Mouse (Mus musculus): Measurements from ENCODE around the gene Tmem8b.

The Tmem8b gene

GRCm38 (mm10) chr4:43656339-43657109 is 12.2 kb upstream of the Tmem8b start, which contains the start of gene Hint2:
TSS of gene Hint2 (minus strand) at chr4:43656466.
- in situ Hi-C loops (cut with MboI; ENCODE audit: unreplicated experiment in 2 of 2), result no loop called here

- in situ Hi-C loops (cut with MboI; ENCODE audit: unreplicated experiment in 2 of 2), result no loop called here
Measured at GRCm38 (mm10) chr4:43657146-43657545, 11.6 kb upstream of the Tmem8b start.

DNA sequence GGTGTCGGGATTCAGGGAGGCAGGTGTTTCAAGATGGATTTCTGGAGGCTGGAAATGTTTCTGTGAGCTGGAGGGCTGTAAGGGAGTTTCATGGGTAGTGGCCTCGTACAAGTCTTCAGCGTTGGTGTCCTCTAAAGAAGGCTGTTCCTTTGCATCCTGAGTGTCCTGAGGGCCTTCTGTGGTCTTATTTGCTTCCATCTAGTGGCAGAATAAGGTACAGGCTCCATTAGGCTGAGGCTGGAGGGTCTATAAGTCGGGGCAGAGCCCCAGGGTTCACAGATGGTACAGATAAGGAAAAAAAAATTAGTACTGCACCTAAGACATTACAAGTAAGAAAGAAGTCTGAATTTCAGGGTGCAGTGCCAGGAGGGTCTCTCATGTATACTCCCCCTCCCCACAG is 2.4 kb upstream of the Tmem8b start:
- in situ Hi-C loops (cut with MboI; ENCODE audit: unreplicated experiment in 2 of 2), result no loop called here

GRCm38 (mm10) chr4:43669428-43669794 is 640 bp downstream of the Tmem8b start:
- in situ Hi-C loops (cut with MboI; ENCODE audit: unreplicated experiment in 2 of 2), result no loop called here

GRCm38 (mm10) chr4:43672070-43672469 is 3.3 kb downstream of the Tmem8b start:
- in situ Hi-C loops (cut with MboI; ENCODE audit: unreplicated experiment in 2 of 2), result no loop called here

GRCm38 (mm10) chr4:43673703-43674102 is 4.9 kb downstream of the Tmem8b start:
- in situ Hi-C loops (cut with MboI; ENCODE audit: unreplicated experiment in 2 of 2), result no loop called here

DNA sequence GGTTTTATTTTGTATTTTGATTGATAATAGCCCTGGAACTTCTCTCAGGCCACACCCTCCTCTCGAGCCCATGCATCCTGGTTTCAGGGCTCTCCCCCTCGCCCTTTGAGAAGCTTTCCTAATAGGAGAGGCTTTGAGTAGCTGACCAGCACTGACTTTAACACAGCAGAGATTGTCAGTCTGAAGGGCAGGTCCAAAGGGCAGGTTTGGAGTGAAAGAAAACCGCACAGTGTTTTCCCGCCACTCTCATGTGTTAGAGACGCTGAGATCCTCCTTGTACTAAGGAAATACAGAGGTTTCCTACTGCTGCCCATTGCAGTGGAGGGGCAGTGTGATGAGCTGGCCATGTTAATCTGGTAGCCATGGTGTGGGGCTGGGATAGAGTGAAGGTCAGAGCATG is 6.2 kb downstream of the Tmem8b start:
- in situ Hi-C loops (cut with MboI; ENCODE audit: unreplicated experiment in 2 of 2), result no loop called here

GRCm38 (mm10) chr4:43675608-43676007 is 6.8 kb downstream of the Tmem8b start:
- in situ Hi-C loops (cut with MboI; ENCODE audit: unreplicated experiment in 2 of 2), result no loop called here

DNA sequence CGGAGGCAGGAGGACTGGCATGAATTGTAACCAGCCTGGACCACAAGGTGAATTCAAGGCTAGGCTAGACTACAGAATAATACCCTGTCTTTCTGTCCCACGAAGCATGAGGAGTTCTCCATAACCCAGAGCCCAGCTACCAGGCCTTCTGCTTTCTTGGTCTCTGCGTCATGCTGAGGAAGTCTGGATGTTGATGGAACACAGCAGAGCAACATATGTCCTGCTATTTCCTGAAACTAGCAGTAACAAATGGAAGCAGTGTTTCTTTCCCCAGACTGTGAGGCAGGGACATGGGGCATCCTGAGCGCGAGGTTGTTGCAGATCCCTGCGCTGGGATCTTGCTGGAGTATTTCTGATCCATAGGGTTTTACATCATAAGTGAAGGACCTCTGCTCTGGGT is 9.8 kb downstream of the Tmem8b start:
- in situ Hi-C loops (cut with MboI; ENCODE audit: unreplicated experiment in 2 of 2), result no loop called here

GRCm38 (mm10) chr4:43679416-43680043 is 10.8 kb downstream of the Tmem8b start:
- in situ Hi-C loops (cut with MboI; ENCODE audit: unreplicated experiment in 2 of 2), result no loop called here

DNA sequence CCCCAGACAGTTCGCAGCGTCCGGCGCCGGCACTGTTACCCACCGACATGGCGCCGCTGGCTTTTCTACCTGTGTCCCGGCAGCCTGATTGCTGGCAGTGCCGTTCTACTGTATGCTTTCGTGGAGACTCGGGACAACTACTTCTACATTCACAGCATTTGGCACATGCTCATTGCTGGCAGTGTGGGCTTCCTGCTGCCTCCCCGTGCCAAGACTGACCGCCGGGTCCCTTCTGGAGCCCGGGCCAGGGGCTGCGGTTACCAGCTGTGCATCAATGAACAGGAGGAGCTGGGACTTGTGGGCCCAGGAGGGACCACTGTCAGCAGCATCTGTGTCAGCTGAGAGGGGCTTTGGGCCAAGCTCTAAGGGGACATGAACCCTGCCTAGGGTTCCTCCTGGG is 21.2 kb downstream of the Tmem8b start:
- in situ Hi-C loops (cut with MboI; ENCODE audit: unreplicated experiment in 2 of 2), result no loop called here

GRCm38 (mm10) chr4:43691026-43691425 is 22.3 kb downstream of the Tmem8b start:
- in situ Hi-C loops (cut with MboI; ENCODE audit: unreplicated experiment in 2 of 2), result no loop called here

DNA sequence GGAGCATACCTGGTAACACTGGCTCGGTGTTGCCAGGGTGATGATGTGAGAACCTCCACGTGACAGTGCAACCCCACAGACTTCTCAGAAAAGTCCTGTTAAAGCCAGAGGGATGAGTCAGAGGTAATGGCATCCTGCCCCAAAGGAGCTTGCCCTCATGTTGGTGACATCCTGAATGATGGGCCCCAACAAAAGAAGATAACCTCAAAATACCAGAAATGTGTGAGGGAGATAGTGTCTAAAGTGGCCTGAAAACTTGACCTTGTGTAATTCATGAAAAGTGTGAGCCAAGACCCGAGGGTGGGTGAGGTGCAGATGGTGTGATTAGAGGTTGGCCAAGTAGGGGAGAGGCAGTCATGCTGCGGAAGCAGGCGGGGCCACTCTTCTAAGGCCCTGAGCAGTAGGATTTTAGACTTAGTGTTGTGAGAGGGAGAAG is 25.1 kb downstream of the Tmem8b start:
- in situ Hi-C loops (cut with MboI; ENCODE audit: unreplicated experiment in 2 of 2), result no loop called here

GRCm38 (mm10) chr4:43694439-43695248 is 25.9 kb downstream of the Tmem8b start:
- in situ Hi-C loops (cut with MboI; ENCODE audit: unreplicated experiment in 2 of 2), result no loop called here

GRCm38 (mm10) chr4:43695249-43695671 is 26.5 kb downstream of the Tmem8b start:
- in situ Hi-C loops (cut with MboI; ENCODE audit: unreplicated experiment in 2 of 2), result no loop called here

- in situ Hi-C loops (cut with MboI; ENCODE audit: unreplicated experiment in 2 of 2), result no loop called here
Measured at GRCm38 (mm10) chr4:43696561-43696960, 27.8 kb downstream of the Tmem8b start.

- in situ Hi-C loops (cut with MboI; ENCODE audit: unreplicated experiment in 2 of 2), result loop anchor here (10.0 to 25.0 kb wide), 2 partner anchors 638 to 656 kb away; partner anchors contain the start of genes Fam214b (in 1 of the 2) and Unc13b (in 1 of the 2)
Measured at GRCm38 (mm10) chr4:43700707-43701106, 31.9 kb downstream of the Tmem8b start, which contains the start of gene Olfr70. TSS of gene Olfr70 (minus strand) at chr4:43700807.

GRCm38 (mm10) chr4:43703439-43703838 is 34.7 kb downstream of the Tmem8b start:
- in situ Hi-C loops (cut with MboI; ENCODE audit: unreplicated experiment in 2 of 2), result loop anchor here (10.0 to 25.0 kb wide), 2 partner anchors 641 to 659 kb away; partner anchors contain the start of genes Fam214b (in 1 of the 2) and Unc13b (in 1 of the 2)

- in situ Hi-C loops (cut with MboI; ENCODE audit: unreplicated experiment in 2 of 2), result loop anchor here (10.0 to 25.0 kb wide), 2 partner anchors 642 to 659 kb away; partner anchors contain the start of genes Fam214b (in 1 of the 2) and Unc13b (in 1 of the 2)
Measured at GRCm38 (mm10) chr4:43703851-43704250, 35.1 kb downstream of the Tmem8b start.

DNA sequence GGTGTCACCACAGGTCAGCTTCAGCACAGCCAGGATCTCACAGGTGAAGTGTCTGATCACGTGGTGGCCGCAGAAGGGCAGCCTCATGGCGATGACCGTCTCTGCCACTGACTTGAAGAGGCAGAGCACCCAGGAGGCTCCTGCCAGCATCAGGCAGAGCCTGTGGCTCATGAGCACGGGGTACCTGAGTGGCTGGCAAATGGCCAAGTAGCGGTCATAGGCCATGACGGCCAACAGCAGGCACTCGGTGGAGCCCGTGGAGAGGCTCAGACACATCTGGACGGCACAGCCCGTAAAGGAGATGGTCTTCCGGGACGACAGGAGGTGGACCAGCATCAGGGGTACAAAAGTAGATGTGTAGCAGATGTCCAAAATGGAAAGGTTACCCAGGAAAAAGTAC is 37.2 kb downstream of the Tmem8b start:
- in situ Hi-C loops (cut with MboI; ENCODE audit: unreplicated experiment in 2 of 2), result loop anchor here (10.0 to 25.0 kb wide), 2 partner anchors 644 to 661 kb away; partner anchors contain the start of genes Fam214b (in 1 of the 2) and Unc13b (in 1 of the 2)

Data from v-Abl transformed pro-B cells (cell line).